Mouse (Mus musculus) lung, postnatal 0 days (tissue): Measurements from ENCODE around the gene Kcne4.

ENCODE experiments used
- CTCF ChIP-seq: IDR thresholded peaks from 2 replicates; pipeline ENCODE4 v1.5.1; 2016; ENCODE audit warnings: antibody characterized with exemption, mild to moderate bottlenecking
- EP300 ChIP-seq: IDR thresholded peaks from 2 replicates; pipeline ENCODE4 v1.6.1; 2016; ENCODE audit warnings: antibody characterized with exemption, mild to moderate bottlenecking, control low read depth

DNA sequence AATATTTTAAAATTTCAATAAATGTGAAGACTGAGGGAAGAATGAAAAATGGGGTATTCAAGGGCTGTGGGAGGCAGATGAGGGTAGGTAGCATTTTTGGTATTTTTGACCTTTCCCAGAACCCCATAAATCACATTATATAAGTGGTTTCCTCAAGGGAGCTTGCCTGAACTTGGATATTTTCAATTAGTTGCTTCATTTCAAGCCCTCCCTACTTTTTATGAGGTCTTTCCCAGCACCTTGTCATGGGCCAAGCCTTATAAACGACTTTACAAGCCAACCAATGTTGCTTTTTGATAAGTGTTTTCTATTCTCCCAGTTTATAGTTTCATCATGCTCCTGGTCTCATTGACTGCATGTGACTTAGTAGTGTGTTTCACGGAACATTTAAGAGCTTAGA, 24.2 kb downstream of the Kcne4 start:
- TF ChIP-seq CTCF (no peak), EP300 (no peak)
